ENCODE assay signal across 11 mouse cellular contexts in the genomic region with DNA sequence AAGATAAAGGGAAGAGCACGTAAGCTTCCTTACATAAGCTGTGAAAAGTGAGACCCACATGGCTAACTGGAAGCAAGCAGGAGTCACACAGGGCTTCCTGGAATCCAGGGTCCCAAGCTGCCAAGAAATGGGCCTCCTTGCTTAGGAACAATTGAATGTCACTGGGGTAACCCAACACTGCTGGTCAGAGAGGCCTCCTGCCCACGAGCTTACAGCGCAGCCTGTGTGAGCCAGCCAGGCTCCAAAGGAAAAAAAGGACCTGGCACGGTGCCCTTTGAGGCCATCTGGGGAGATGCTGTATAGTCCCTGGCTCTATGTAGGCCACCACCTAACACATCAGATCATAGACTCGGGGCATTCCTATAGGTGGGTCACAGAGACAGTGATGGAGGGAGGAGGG. TPM values are rescaled to one million over a fixed set of nuclear protein-coding genes. Genes with fewer than 3 reads are reported as not detected.
DNase-seq lines count a peak whose midpoint lies in the region; ATAC-seq lines count a peak whose summit lies in the region.
"Had no signal": no experiment of that assay in that cellular context is flagged by ENCODE, and none has a peak within 500 bp of the region (broad histone marks: within the 10 kb centered on the region; RNA-seq: fewer than 3 reads in every experiment).

No protein-coding gene starts in this region.

- no peak overlapping the region for H3K4me3 ChIP-seq in kidney, embryonic 15.5 days (replicated peaks)
- H3K4me3 ChIP-seq: stomach, embryonic 15.5 days had no signal

- WGBS in kidney, embryonic 15.5 days, result 65% methylated on average over 5 of the region's 5 CpGs

- no peak overlapping the region for H3K27ac ChIP-seq in kidney, embryonic 15.5 days
- H3K27ac ChIP-seq: liver, embryonic 14.5 days; stomach, embryonic 15.5 days had no signal

- no peaks in the 10 kb centered on the region for H3K36me3 ChIP-seq in kidney, embryonic 15.5 days
- H3K36me3 ChIP-seq: stomach, embryonic 15.5 days had no signal

- H3K9me3 ChIP-seq in kidney, embryonic 15.5 days (replicated peaks), result no peaks in the 10 kb centered on the region
- H3K9me3 ChIP-seq: stomach, embryonic 15.5 days had no signal

- peaks cover 22% of the 10 kb centered on the region for H3K4me1 ChIP-seq in kidney, embryonic 15.5 days

- no peak overlapping the region for H3K4me2 ChIP-seq in kidney, embryonic 15.5 days
- H3K4me2 ChIP-seq: stomach, embryonic 15.5 days had no signal

- no peak overlapping the region for H3K9ac ChIP-seq in kidney, embryonic 15.5 days
- H3K9ac ChIP-seq: liver, embryonic 14.5 days; stomach, embryonic 15.5 days had no signal

- no peaks in the 10 kb centered on the region for H3K27me3 ChIP-seq in kidney, embryonic 15.5 days
- H3K27me3 ChIP-seq: Patski; stomach, embryonic 15.5 days had no signal

- no peak for ATAC-seq in kidney, embryonic 15.5 days (replicated peaks; ENCODE audit: low FRiP score)
- ATAC-seq in megakaryocyte progenitor cell, adult 5-6 weeks (replicated peaks; ENCODE audit: poor library complexity), result no peak
- ATAC-seq: Patski had no signal

- DNase-seq in kidney, postnatal 10 days, result peak; percentile 58
- peak; percentile 78 for DNase-seq in adrenal gland, postnatal 14 days
- peak; percentile 93 to 94 for DNase-seq in cerebellum, postnatal 36 days
- DNase-seq in layer of hippocampus, adult 8-10 months (ENCODE audit: low spot score in 2 of 2), result peak; percentile 29 to 37
- DNase-seq in embryo, embryonic 10.5 days (ENCODE audit: low spot score), result no peak
- no peak for DNase-seq in thymus, postnatal 4 days

RNA-seq across cellular contexts. Expression of gene B4galt5, which starts 24.3 kb away (rescaled TPM):
- polyA plus RNA-seq in kidney, embryonic 15.5 days (2015; fragmentation: Nextera tagmentation; extraction: Ambion mirVana), result 9.6 and 12.7 TPM in 2 replicates
- total RNA-seq in adrenal gland, postnatal 14 days (2021), result 75.6 and 77.7 TPM in 2 replicates
- total RNA-seq in layer of hippocampus, adult 8-10 months (2022), result 10 to 100 TPM; 34.6 to 43.0 (median 39.7) TPM
- total RNA-seq in megakaryocyte progenitor cell, adult 5-6 weeks (2015), result 14.6 and 23.7 TPM in 2 replicates
- 15.4 and 24.2 TPM in 2 replicates for total RNA-seq in megakaryocyte progenitor cell, adult 5-6 weeks (2017)

RNA-seq across cellular contexts. Expression of gene Slc9a8, which starts 48.2 kb away (rescaled TPM):
- 21.9 and 27.1 TPM in 2 replicates for polyA plus RNA-seq in kidney, embryonic 15.5 days (2015; fragmentation: Nextera tagmentation; extraction: Ambion mirVana)
- total RNA-seq in adrenal gland, postnatal 14 days (2021), result 32.1 and 38.2 TPM in 2 replicates
- total RNA-seq in layer of hippocampus, adult 8-10 months (2022), result 10 to 100 TPM; 31.5 to 39.0 (median 35.7) TPM
- 25.5 and 37.4 TPM in 2 replicates for total RNA-seq in megakaryocyte progenitor cell, adult 5-6 weeks (2015)
- 17.9 and 25.3 TPM in 2 replicates for total RNA-seq in megakaryocyte progenitor cell, adult 5-6 weeks (2017)

Comparison
In these comparisons a context has a peak if more than half of its experiments do, and no peak if none do; other contexts are left out.
1. DNase-seq: peak in kidney, postnatal 10 days (single experiment), adrenal gland, postnatal 14 days (single experiment), cerebellum, postnatal 36 days (2 of 2) and layer of hippocampus, adult 8-10 months (2 of 2); none in embryo, embryonic 10.5 days (single experiment) and thymus, postnatal 4 days (single experiment).